Mouse (Mus musculus) lung, postnatal 4 days (tissue): ENCODE measurements at regions not wholly inside any gene's neighbourhood (a gene's known extent, or its start where the extent isn't known, plus 50 kb on each side); places are given as distances from the start of the nearest gene placed in this dataset.

Source experiments
- DNase-seq, 2 experiments: peaks; one replicate each; pipeline ENCODE4 v3.0.0; 2021

- no peak for DNase-seq
Observed at GRCm38 (mm10) chr12:58743800-58744199, 268.0 kb downstream of the Sec23a start.

GRCm38 (mm10) chr12:58728094-58728493 is 283.7 kb downstream of the Sec23a start:
- no peak for DNase-seq

GRCm38 (mm10) chr12:58727547-58727946 is 284.3 kb downstream of the Sec23a start:
- DNase-seq = no peak

GRCm38 (mm10) chr12:58717908-58718307 is 293.9 kb downstream of the Sec23a start:
- no peak for DNase-seq

GRCm38 (mm10) chr12:58714207-58714606 is 297.6 kb downstream of the Sec23a start:
- DNase-seq = no peak

GRCm38 (mm10) chr12:58695680-58696079 is 316.1 kb downstream of the Sec23a start:
- no peak for DNase-seq

- DNase-seq = no peak
Observed at GRCm38 (mm10) chr12:58669914-58670635, 341.7 kb downstream of the Sec23a start.

- DNase-seq = no peak
Observed at GRCm38 (mm10) chr12:58654530-58655056, 357.2 kb downstream of the Sec23a start.

GRCm38 (mm10) chr12:58653751-58654150 is 358.1 kb downstream of the Sec23a start:
- no peak for DNase-seq

GRCm38 (mm10) chr12:58653222-58653621 is 358.6 kb downstream of the Sec23a start:
- no peak for DNase-seq

- DNase-seq = no peak
Observed at GRCm38 (mm10) chr12:58652701-58653100, 359.1 kb downstream of the Sec23a start.

GRCm38 (mm10) chr12:58648322-58648721 is 363.5 kb downstream of the Sec23a start:
- DNase-seq = no peak

- DNase-seq = no peak
Observed at GRCm38 (mm10) chr12:58643843-58644242, 368.0 kb downstream of the Sec23a start.

- DNase-seq = no peak
Observed at GRCm38 (mm10) chr12:58639478-58639877, 370.4 kb upstream of the Clec14a start.

- DNase-seq = no peak
Observed at GRCm38 (mm10) chr12:58638260-58638659, 369.2 kb upstream of the Clec14a start.

GRCm38 (mm10) chr12:58632529-58632928 is 363.4 kb upstream of the Clec14a start:
- DNase-seq = no peak

GRCm38 (mm10) chr12:58628817-58629216 is 359.7 kb upstream of the Clec14a start:
- DNase-seq = no peak

- no peak for DNase-seq
Observed at GRCm38 (mm10) chr12:58625144-58625543, 356.1 kb upstream of the Clec14a start.

GRCm38 (mm10) chr12:58619508-58620310 is 350.6 kb upstream of the Clec14a start:
- DNase-seq = no peak

GRCm38 (mm10) chr12:58594781-58595180 is 325.7 kb upstream of the Clec14a start:
- DNase-seq = no peak

GRCm38 (mm10) chr12:58591480-58591829 is 322.4 kb upstream of the Clec14a start:
- no peak for DNase-seq

- no peak for DNase-seq
Observed at GRCm38 (mm10) chr12:58590547-58591479, 321.7 kb upstream of the Clec14a start.
